Mouse (Mus musculus) cerebellum, adult 2 months (tissue): ENCODE results near the gene Fbxl12.

Experiments used
- CTCF ChIP-seq: fragments of 200-500 bp; IDR thresholded peaks from 2 replicates; pipeline ENCODE4 v1.5.1; 2011; ENCODE audit warnings: low read depth, mild to moderate bottlenecking, control low read depth, low read length, moderate library complexity, borderline replicate concordance; ENCODE audit not compliant: insufficient read depth
- POLR2A ChIP-seq: fragments of 200-500 bp; IDR thresholded peaks from 2 replicates; pipeline ENCODE4 v1.6.1; 2011; ENCODE audit warnings: low read length, control low read depth, borderline replicate concordance; ENCODE audit not compliant: insufficient read depth

DNA sequence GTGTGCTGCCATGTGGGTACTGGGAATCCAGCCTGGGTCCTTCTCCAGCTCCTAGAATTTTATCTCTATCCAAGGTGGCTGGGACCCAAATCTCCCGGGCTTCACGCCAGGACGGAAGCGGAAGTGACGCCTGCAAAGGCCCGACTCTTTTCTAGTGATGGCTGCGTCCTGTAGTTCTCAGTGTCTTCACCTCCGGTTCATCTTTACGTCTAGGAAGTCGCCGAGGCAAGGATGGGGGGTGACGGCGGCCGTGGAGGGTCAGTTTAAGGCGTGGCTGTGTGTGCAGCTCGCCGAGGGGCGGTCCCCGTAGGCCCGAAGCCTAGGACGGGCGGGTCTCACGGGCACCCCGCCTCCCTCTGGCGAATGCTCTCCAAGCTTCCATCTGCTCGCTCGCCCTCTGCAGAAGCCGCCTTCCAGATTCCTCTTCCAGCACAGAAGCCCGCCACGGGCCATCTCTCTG, 63.4 kb downstream of the Fbxl12 start, which contains the start of gene Zfp846:
- TF ChIP-seq CTCF (no peak), POLR2A (peak; percentile 67; the same call in 1 of the 2 replicates)
